Mouse (Mus musculus) intestine, embryonic 14.5 days (tissue): ENCODE data around the gene Csf2. TPM values are rescaled to one million over a fixed set of nuclear protein-coding genes. Genes with fewer than 3 reads are reported as not detected.

Experiments
- ATAC-seq: fragments of 200-750 bp; cut with Nextera tagmentation; replicated peaks from 2 replicates; pipeline ENCODE4 v1.8.0; 2017; ENCODE audit warnings: low read depth, moderate number of reproducible peaks, moderate TSS enrichment, moderate library complexity; ENCODE audit not compliant: low FRiP score, low TSS enrichment
- DNase-seq: peaks from one replicate; pipeline ENCODE4 v3.0.0-alpha.2; 2018; ENCODE audit warnings: low spot score
- H3K27ac ChIP-seq: fragments of 300-500 bp; sonication (generic); 2 replicates; pipeline ENCODE4 v1.5.1; 2014; ENCODE audit warnings: low read depth, mild to moderate bottlenecking, control low read depth
- H3K27me3 ChIP-seq: fragments of 300-500 bp; sonication (generic); replicated peaks from 2 replicates; pipeline ENCODE4 v1.6.1; 2014; ENCODE audit warnings: low read length, control low read depth; ENCODE audit not compliant: control insufficient read depth, insufficient read depth
- H3K36me3 ChIP-seq: fragments of 300-500 bp; sonication (generic); 2 replicates; pipeline ENCODE4 v1.6.1; 2014; ENCODE audit warnings: low read length, control low read depth; ENCODE audit not compliant: control insufficient read depth, insufficient read depth
- H3K4me1 ChIP-seq: fragments of 300-500 bp; sonication (generic); replicated peaks from 2 replicates; pipeline ENCODE4 v1.6.1; 2014; ENCODE audit warnings: low read length, control low read depth, mixed read lengths; ENCODE audit not compliant: control insufficient read depth, insufficient read depth
- H3K4me2 ChIP-seq: fragments of 300-500 bp; sonication (generic); 2 replicates; pipeline ENCODE4 v1.6.1; 2014; ENCODE audit warnings: low read length
- H3K4me3 ChIP-seq: fragments of 300-500 bp; sonication (generic); 2 replicates; pipeline ENCODE4 v1.5.1; 2014; ENCODE audit warnings: low read depth, low read length, control low read depth, mixed read lengths
- H3K9ac ChIP-seq: fragments of 300-500 bp; sonication (generic); 2 replicates; pipeline ENCODE4 v1.6.1; 2014; ENCODE audit warnings: mild to moderate bottlenecking, low read length
- H3K9me3 ChIP-seq: fragments of 300-500 bp; sonication (generic); 2 replicates; pipeline ENCODE4 v1.6.1; 2016; ENCODE audit warnings: low read length, control low read depth; ENCODE audit not compliant: control insufficient read depth
- WGBS: fragments of 180-500 bp; shearing (Covaris S2); extraction: QIAGEN DNeasy Blood & Tissue Kit; methylation state at CpG from one replicate; pipeline ENCODE4 v1.1.7; 2014; 5-methylcytosine and 5-hydroxymethylcytosine counted together
- polyA plus RNA-seq: library from polyadenylated mRNA; unstranded; fragments of >200 nt; fragmentation: Nextera tagmentation; extraction: Ambion mirVana; gene quantifications from 2 replicates; pipeline ENCODE4 v1.2.1, GENCODE M21; 2014

The Csf2 gene
- polyA plus RNA-seq, 1 experiment from 2014 or later = 0.31 TPM

GRCm38 (mm10) chr11:54204781-54205180 is 44.7 kb downstream of the Csf2 start:
- no peaks in the 10 kb centered on the region for H3K36me3 ChIP-seq
- ATAC-seq (no peak), DNase-seq (no peak)
- H3K27me3 ChIP-seq = no peaks in the 10 kb centered on the region
- no peak overlapping the region for H3K4me2 ChIP-seq
- H3K4me1 ChIP-seq = no peaks in the 10 kb centered on the region
- no peak overlapping the region for H3K9ac ChIP-seq
- WGBS = 85% methylated on average over 2 of the region's 2 CpGs
- no peak overlapping the region for H3K4me3 ChIP-seq
- H3K9me3 ChIP-seq = no peaks in the 10 kb centered on the region
- H3K27ac ChIP-seq = no peak overlapping the region

GRCm38 (mm10) chr11:54203162-54203561 is 46.3 kb downstream of the Csf2 start:
- H3K4me3 ChIP-seq = no peak overlapping the region
- 68% methylated on average over 2 of the region's 2 CpGs for WGBS
- DNase-seq (no peak), ATAC-seq (no peak)
- H3K4me1 ChIP-seq = no peaks in the 10 kb centered on the region
- no peak overlapping the region for H3K27ac ChIP-seq
- H3K9ac ChIP-seq = no peak overlapping the region
- H3K27me3 ChIP-seq = no peaks in the 10 kb centered on the region
- no peak overlapping the region for H3K4me2 ChIP-seq
- H3K9me3 ChIP-seq = no peaks in the 10 kb centered on the region
- H3K36me3 ChIP-seq = no peaks in the 10 kb centered on the region

- ATAC-seq (no peak), DNase-seq (no peak)
- H3K4me3 ChIP-seq = no peak overlapping the region
- no peaks in the 10 kb centered on the region for H3K4me1 ChIP-seq
- 75% methylated on average over 3 of the region's 3 CpGs for WGBS
- H3K27ac ChIP-seq = no peak overlapping the region
- H3K27me3 ChIP-seq = no peaks in the 10 kb centered on the region
- no peak overlapping the region for H3K4me2 ChIP-seq
- no peaks in the 10 kb centered on the region for H3K36me3 ChIP-seq
- no peak overlapping the region for H3K9ac ChIP-seq
- H3K9me3 ChIP-seq = no peaks in the 10 kb centered on the region
Observed at GRCm38 (mm10) chr11:54201881-54202685, 47.4 kb downstream of the Csf2 start.

- H3K4me1 ChIP-seq = no peaks in the 10 kb centered on the region
- H3K9ac ChIP-seq = no peak overlapping the region
- H3K4me2 ChIP-seq = no peak overlapping the region
- ATAC-seq = no peak
- no peaks in the 10 kb centered on the region for H3K36me3 ChIP-seq
- no peak overlapping the region for H3K27ac ChIP-seq
- no peak for DNase-seq
- WGBS = 77% methylated on average over 5 of the region's 5 CpGs
- H3K4me3 ChIP-seq = no peak overlapping the region
- no peaks in the 10 kb centered on the region for H3K9me3 ChIP-seq
- no peaks in the 10 kb centered on the region for H3K27me3 ChIP-seq
Observed at GRCm38 (mm10) chr11:54201287-54201773, 48.1 kb downstream of the Csf2 start.

Other genes starting within 250 kb of the Csf2 start
- gene Slc22a4, start 221.6 kb downstream of the Csf2 start, polyA plus RNA-seq = 0.18 and 0.51 TPM in 2 replicates
- gene Pdlim4, start 180.7 kb downstream of the Csf2 start, polyA plus RNA-seq = 48.2 and 59.5 TPM in 2 replicates
- gene P4ha2, start 149.6 kb downstream of the Csf2 start, polyA plus RNA-seq = 38.7 and 44.4 TPM in 2 replicates
- not detected in 2 replicates for gene Il3, start 17.6 kb upstream of the Csf2 start, polyA plus RNA-seq
- 1.9 and 2.6 TPM in 2 replicates for gene Acsl6, start 54.1 kb upstream of the Csf2 start, polyA plus RNA-seq
- gene Meikin, start 121.0 kb upstream of the Csf2 start, polyA plus RNA-seq = not detected in 2 replicates
- 12.4 and 14.0 TPM in 2 replicates for gene Fnip1, start 188.5 kb upstream of the Csf2 start, polyA plus RNA-seq